Mouse (Mus musculus): ENCODE results near the gene Dusp10. TPM values are rescaled to one million over a fixed set of nuclear protein-coding genes. Genes with fewer than 3 reads are reported as not detected.

Dusp10 gene
- polyA plus RNA-seq, 1 experiment from 2014 or later: 2.7 TPM

GRCm38 (mm10) chr1:184011311-184011710, 1.8 kb upstream of the Dusp10 start:
- no peak overlapping the region for H3K9ac ChIP-seq
- no peak overlapping the region for H3K27ac ChIP-seq
- DNase-seq (no peak), ATAC-seq (ENCODE audit: low read depth) (no peak)
- H3K4me3 ChIP-seq (replicated peaks): no peak overlapping the region
- H3K4me1 ChIP-seq (replicated peaks): peaks cover 2% of the 10 kb centered on the region
- no peak overlapping the region for H3K4me2 ChIP-seq
- WGBS (ENCODE audit: insufficient replicate concordance): 79% methylated on average over 6 of the region's 6 CpGs
- H3K27me3 ChIP-seq: no peaks in the 10 kb centered on the region
- H3K36me3 ChIP-seq: no peaks in the 10 kb centered on the region
- H3K9me3 ChIP-seq (replicated peaks): no peaks in the 10 kb centered on the region

- H3K4me2 ChIP-seq: no peak overlapping the region
- H3K27me3 ChIP-seq: no peaks in the 10 kb centered on the region
- H3K4me1 ChIP-seq (replicated peaks): peaks cover 8% of the 10 kb centered on the region
- no peaks in the 10 kb centered on the region for H3K36me3 ChIP-seq
- H3K9me3 ChIP-seq (replicated peaks): no peaks in the 10 kb centered on the region
- H3K9ac ChIP-seq: no peak overlapping the region
- no peak overlapping the region for H3K4me3 ChIP-seq (replicated peaks)
- DNase-seq (no peak), ATAC-seq (ENCODE audit: low read depth) (no peak)
- WGBS (ENCODE audit: insufficient replicate concordance): 37% methylated on average over 3 of the region's 3 CpGs
- H3K27ac ChIP-seq: no peak overlapping the region
Measured at GRCm38 (mm10) chr1:184014091-184014490, 989 bp downstream of the Dusp10 start.

GRCm38 (mm10) chr1:184015995-184016730, 3.1 kb downstream of the Dusp10 start:
- Histone ChIP-seq H3K9me3 (replicated peaks) (no peaks in the 10 kb centered on the region), H3K9ac (no peak overlapping the region), H3K36me3 (no peaks in the 10 kb centered on the region), H3K4me1 (replicated peaks) (peaks cover 19% of the 10 kb centered on the region), H3K27me3 (no peaks in the 10 kb centered on the region), H3K27ac (no peak overlapping the region), H3K4me3 (replicated peaks) (no peak overlapping the region), H3K4me2 (no peak overlapping the region)
- WGBS (ENCODE audit: insufficient replicate concordance): 50% methylated on average over 10 of the region's 10 CpGs
- no peak for DNase-seq
- ATAC-seq (ENCODE audit: low read depth): peak; percentile 77

- 69% methylated on average over 2 of the region's 2 CpGs for WGBS (ENCODE audit: insufficient replicate concordance)
- no peak overlapping the region for H3K9ac ChIP-seq
- no peaks in the 10 kb centered on the region for H3K9me3 ChIP-seq (replicated peaks)
- H3K27me3 ChIP-seq: no peaks in the 10 kb centered on the region
- no peaks in the 10 kb centered on the region for H3K36me3 ChIP-seq
- no peak overlapping the region for H3K4me2 ChIP-seq
- H3K27ac ChIP-seq: no peak overlapping the region
- no peak for ATAC-seq (ENCODE audit: low read depth)
- peaks cover 19% of the 10 kb centered on the region for H3K4me1 ChIP-seq (replicated peaks)
- H3K4me3 ChIP-seq (replicated peaks): no peak overlapping the region
- DNase-seq: no peak
Measured at GRCm38 (mm10) chr1:184017606-184018005, 4.5 kb downstream of the Dusp10 start.

- ATAC-seq (ENCODE audit: low read depth): 0 out of 2 replicates have a peak, but pooled peaks have one; percentile 18
- WGBS (ENCODE audit: insufficient replicate concordance): 51% methylated on average over 6 of the region's 6 CpGs
- peaks cover 19% of the 10 kb centered on the region for H3K4me1 ChIP-seq (replicated peaks)
- no peak for DNase-seq
- H3K9me3 ChIP-seq (replicated peaks): no peaks in the 10 kb centered on the region
- H3K4me3 ChIP-seq (replicated peaks): no peak overlapping the region
- no peak overlapping the region for H3K9ac ChIP-seq
- H3K4me2 ChIP-seq: no peak overlapping the region
- no peaks in the 10 kb centered on the region for H3K27me3 ChIP-seq
- H3K27ac ChIP-seq: no peak overlapping the region
- no peaks in the 10 kb centered on the region for H3K36me3 ChIP-seq
Measured at GRCm38 (mm10) chr1:184019042-184019721, 6.1 kb downstream of the Dusp10 start.

- H3K27ac ChIP-seq: no peak overlapping the region
- no peaks in the 10 kb centered on the region for H3K9me3 ChIP-seq (replicated peaks)
- H3K9ac ChIP-seq: no peak overlapping the region
- peak; percentile 23; the same call in 1 of the 2 replicates for ATAC-seq (ENCODE audit: low read depth)
- no peak overlapping the region for H3K4me3 ChIP-seq (replicated peaks)
- H3K4me1 ChIP-seq (replicated peaks): peaks cover 19% of the 10 kb centered on the region
- H3K27me3 ChIP-seq: no peaks in the 10 kb centered on the region
- H3K4me2 ChIP-seq: no peak overlapping the region
- no peak for DNase-seq
- H3K36me3 ChIP-seq: no peaks in the 10 kb centered on the region
- WGBS (ENCODE audit: insufficient replicate concordance): 35% methylated on average over 6 of the region's 6 CpGs
Measured at GRCm38 (mm10) chr1:184019722-184020107, 6.6 kb downstream of the Dusp10 start.

GRCm38 (mm10) chr1:184023971-184024370, 10.9 kb downstream of the Dusp10 start:
- DNase-seq (no peak), ATAC-seq (ENCODE audit: low read depth) (no peak)
- WGBS (ENCODE audit: insufficient replicate concordance): 39% methylated on average over 2 of the region's 2 CpGs
- Histone ChIP-seq H3K4me3 (replicated peaks) (no peak overlapping the region), H3K27ac (no peak overlapping the region), H3K36me3 (no peaks in the 10 kb centered on the region), H3K9me3 (replicated peaks) (no peaks in the 10 kb centered on the region), H3K4me1 (replicated peaks) (peaks cover 11% of the 10 kb centered on the region; the same call in 1 of the 2 replicates), H3K27me3 (no peaks in the 10 kb centered on the region), H3K4me2 (no peak overlapping the region), H3K9ac (no peak overlapping the region)

GRCm38 (mm10) chr1:184024631-184025030, 11.5 kb downstream of the Dusp10 start:
- WGBS (ENCODE audit: insufficient replicate concordance): 84% methylated on average over 2 of the region's 2 CpGs
- H3K4me1 ChIP-seq (replicated peaks): peaks cover 7% of the 10 kb centered on the region; the same call in 1 of the 2 replicates
- H3K27ac ChIP-seq: no peak overlapping the region
- no peak overlapping the region for H3K4me3 ChIP-seq (replicated peaks)
- ATAC-seq (ENCODE audit: low read depth): no peak
- H3K27me3 ChIP-seq: no peaks in the 10 kb centered on the region
- H3K36me3 ChIP-seq: no peaks in the 10 kb centered on the region
- no peak overlapping the region for H3K4me2 ChIP-seq
- no peak overlapping the region for H3K9ac ChIP-seq
- DNase-seq: no peak
- no peaks in the 10 kb centered on the region for H3K9me3 ChIP-seq (replicated peaks)

- H3K27me3 ChIP-seq: no peaks in the 10 kb centered on the region
- no peaks in the 10 kb centered on the region for H3K9me3 ChIP-seq (replicated peaks)
- ATAC-seq (ENCODE audit: low read depth): no peak
- no peak for DNase-seq
- no peak overlapping the region for H3K4me3 ChIP-seq (replicated peaks)
- WGBS (ENCODE audit: insufficient replicate concordance): 64% methylated on average over 5 of the region's 5 CpGs
- no peak overlapping the region for H3K27ac ChIP-seq
- H3K36me3 ChIP-seq: no peaks in the 10 kb centered on the region
- H3K9ac ChIP-seq: no peak overlapping the region
- peaks cover 4% of the 10 kb centered on the region for H3K4me1 ChIP-seq (replicated peaks)
- no peak overlapping the region for H3K4me2 ChIP-seq
Measured at GRCm38 (mm10) chr1:184025079-184025478, 12.0 kb downstream of the Dusp10 start.

- H3K4me3 ChIP-seq (replicated peaks): no peak overlapping the region
- no peak overlapping the region for H3K27ac ChIP-seq
- DNase-seq: no peak
- H3K9me3 ChIP-seq (replicated peaks): no peaks in the 10 kb centered on the region
- 76% methylated on average over 3 of the region's 3 CpGs for WGBS (ENCODE audit: insufficient replicate concordance)
- no peak overlapping the region for H3K9ac ChIP-seq
- no peaks in the 10 kb centered on the region for H3K36me3 ChIP-seq
- no peak overlapping the region for H3K4me2 ChIP-seq
- no peaks in the 10 kb centered on the region for H3K27me3 ChIP-seq
- ATAC-seq (ENCODE audit: low read depth): no peak
- peaks cover 9% of the 10 kb centered on the region for H3K4me1 ChIP-seq (replicated peaks)
Measured at GRCm38 (mm10) chr1:184027039-184027438, 13.9 kb downstream of the Dusp10 start.

- H3K4me2 ChIP-seq: no peak overlapping the region
- H3K27ac ChIP-seq: no peak overlapping the region
- no peaks in the 10 kb centered on the region for H3K9me3 ChIP-seq (replicated peaks)
- no peak overlapping the region for H3K9ac ChIP-seq
- WGBS (ENCODE audit: insufficient replicate concordance): 74% methylated on average over 8 of the region's 8 CpGs
- H3K36me3 ChIP-seq: no peaks in the 10 kb centered on the region
- H3K4me3 ChIP-seq (replicated peaks): no peak overlapping the region
- DNase-seq (no peak), ATAC-seq (ENCODE audit: low read depth) (no peak)
- peaks cover 26% of the 10 kb centered on the region for H3K4me1 ChIP-seq (replicated peaks)
- no peaks in the 10 kb centered on the region for H3K27me3 ChIP-seq
Measured at GRCm38 (mm10) chr1:184030070-184030802, 17.1 kb downstream of the Dusp10 start.

All from liver, embryonic 13.5 days (tissue).